Mouse (Mus musculus): ENCODE results near the gene H2afb1.
"Not testable (repeated sequence)": the region's sequence is repeated elsewhere in the genome, so short reads cannot be mapped to it uniquely, and the experiment has no call there.

Gene H2afb1

DNA sequence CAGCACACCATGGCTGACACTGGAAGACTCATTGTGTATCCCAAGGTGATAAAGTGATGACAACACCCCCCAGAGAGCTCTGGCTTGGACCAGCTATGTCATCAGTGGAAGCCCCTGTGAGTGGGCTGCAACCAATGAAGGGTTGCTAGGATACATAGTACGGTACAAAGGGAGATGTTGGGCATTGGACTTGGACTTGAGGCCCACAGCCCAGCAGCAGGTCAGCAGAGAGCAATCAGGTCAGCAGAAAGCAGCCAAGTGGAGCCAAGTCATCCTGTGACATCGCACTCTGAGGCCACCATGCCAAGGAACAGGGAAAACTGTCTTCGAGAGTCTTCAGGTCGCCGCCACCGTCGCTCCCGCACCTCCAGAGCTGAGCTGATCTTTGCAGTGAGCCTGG is at the start of gene H2afb1:
Gene H2afb1 (plus strand): TSS at position 301 of the 400 bp plus-strand sequence.
- DNase-seq (ENCODE audit: low read depth) = not testable (repeated sequence)

DNA sequence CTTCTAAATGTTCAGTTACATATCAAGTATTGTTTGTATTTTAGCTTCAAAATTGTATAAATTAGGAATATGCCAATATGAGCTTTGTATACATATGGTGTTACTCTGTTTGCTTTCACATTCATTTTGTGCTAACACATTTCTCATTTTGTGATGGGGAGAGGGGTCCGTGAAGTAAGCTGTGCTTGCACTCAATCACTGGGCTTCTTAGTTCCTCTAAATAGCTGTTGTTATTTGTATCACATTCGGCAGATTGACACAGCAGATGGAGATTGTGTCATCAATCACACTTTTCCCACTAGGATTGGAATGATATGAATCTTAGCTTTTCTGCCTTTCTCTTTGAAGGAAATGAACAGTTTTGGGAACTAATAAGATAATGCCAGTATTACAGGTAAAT is 21.5 kb downstream of the H2afb1 start:
- no peak for DNase-seq (ENCODE audit: low read depth)
